Mouse (Mus musculus): ENCODE data around the gene Mtx2.

- TF ChIP-seq CTCF (conservative IDR thresholded peaks at IDR 0.05 in 1 of 2, IDR thresholded peaks at IDR 0.05 in 1 of 2; ENCODE audit: low read depth in 2 of 2, low read length in 2 of 2) (no peak), IRF4 (IDR thresholded peaks at IDR 0.05; ENCODE audit: low read depth, low read length) (no peak), MAX (IDR thresholded peaks at IDR 0.05; ENCODE audit: low read length) (no peak), BHLHE40 (IDR thresholded peaks at IDR 0.05; ENCODE audit: low read depth, low read length) (no peak), ZC3H11A (IDR thresholded peaks at IDR 0.05; ENCODE audit: low read depth, low read length) (no peak), RAD21 (IDR thresholded peaks at IDR 0.05; ENCODE audit: low read depth, low read length) (no peak), CHD2 (IDR thresholded peaks at IDR 0.05; ENCODE audit: low read length) (no peak), CHD1 (IDR thresholded peaks at IDR 0.05; ENCODE audit: low read depth, low read length) (no peak), TCF12 (IDR thresholded peaks at IDR 0.05; ENCODE audit: low read depth, low read length) (no peak)
These were observed 44.2 kb upstream of the Mtx2 start for GRCm38 (mm10) chr2:74781386-74781785.
